Mouse (Mus musculus): ENCODE measurements around the gene Bysl. TPM values are rescaled to one million over a fixed set of nuclear protein-coding genes. Genes with fewer than 3 reads are reported as not detected.

Gene Bysl
- total and polyA plus RNA-seq, 2 experiments from 2014 or later, result 17.4 to 19.9 TPM

- TF ChIP-seq EP300 (IDR thresholded peaks at IDR 0.05; ENCODE audit: low read depth) (no peak), CTCF (IDR thresholded peaks at IDR 0.05; ENCODE audit: low read depth) (no peak)
- WGBS, result 26% methylated on average over 6 of the region's 6 CpGs
- H3K27ac ChIP-seq (ENCODE audit: low read depth), result peak overlapping the region; percentile 94
- no peaks in the 10 kb centered on the region for H3K9me3 ChIP-seq (replicated peaks; ENCODE audit: control insufficient read depth, low read length)
- peaks cover 33% of the 10 kb centered on the region for H3K4me1 ChIP-seq (ENCODE audit: control insufficient read depth, insufficient read depth)
- no peaks in the 10 kb centered on the region for H3K27me3 ChIP-seq (ENCODE audit: control insufficient read depth, insufficient read depth, low read length)
- peak overlapping the region; percentile 92 for H3K4me2 ChIP-seq (ENCODE audit: low read depth, low read length)
- peaks cover 38% of the 10 kb centered on the region for H3K36me3 ChIP-seq (replicated peaks; ENCODE audit: control insufficient read depth, insufficient read depth, low read length)
- peak overlapping the region; percentile 85 for H3K9ac ChIP-seq (replicated peaks; ENCODE audit: low read depth, low read length)
- DNase-seq (ENCODE audit: low spot score), result peak; percentile 23
- peak overlapping the region; percentile 72 for H3K4me3 ChIP-seq (ENCODE audit: low read depth, low read length)
- no peak for ATAC-seq (ENCODE audit: insufficient read depth, low read depth)
Measured at GRCm38 (mm10) chr17:47596162-47596838, 15.0 kb downstream of the Bysl start.

- 2% methylated on average over 20 of the region's 21 CpGs for WGBS
- H3K4me1 ChIP-seq (ENCODE audit: control insufficient read depth, insufficient read depth), result peaks cover 33% of the 10 kb centered on the region
- H3K4me2 ChIP-seq (ENCODE audit: low read depth, low read length), result peak overlapping the region; percentile 92
- peak overlapping the region; percentile 85 for H3K9ac ChIP-seq (replicated peaks; ENCODE audit: low read depth, low read length)
- H3K4me3 ChIP-seq (ENCODE audit: low read depth, low read length), result peak overlapping the region; percentile 72
- ATAC-seq (ENCODE audit: insufficient read depth, low read depth) (peak; percentile 8), DNase-seq (ENCODE audit: low spot score) (peak; percentile 69)
- H3K27me3 ChIP-seq (ENCODE audit: control insufficient read depth, insufficient read depth, low read length), result no peaks in the 10 kb centered on the region
- TF ChIP-seq CTCF (IDR thresholded peaks at IDR 0.05; ENCODE audit: low read depth) (no peak), EP300 (IDR thresholded peaks at IDR 0.05; ENCODE audit: low read depth) (0 out of 2 replicates have a peak, but pooled peaks have one; percentile 35)
- peaks cover 30% of the 10 kb centered on the region for H3K36me3 ChIP-seq (replicated peaks; ENCODE audit: control insufficient read depth, insufficient read depth, low read length)
- no peaks in the 10 kb centered on the region for H3K9me3 ChIP-seq (replicated peaks; ENCODE audit: control insufficient read depth, low read length)
- H3K27ac ChIP-seq (ENCODE audit: low read depth), result peak overlapping the region; percentile 94
Measured at GRCm38 (mm10) chr17:47595248-47596161, 15.8 kb downstream of the Bysl start.

DNA sequence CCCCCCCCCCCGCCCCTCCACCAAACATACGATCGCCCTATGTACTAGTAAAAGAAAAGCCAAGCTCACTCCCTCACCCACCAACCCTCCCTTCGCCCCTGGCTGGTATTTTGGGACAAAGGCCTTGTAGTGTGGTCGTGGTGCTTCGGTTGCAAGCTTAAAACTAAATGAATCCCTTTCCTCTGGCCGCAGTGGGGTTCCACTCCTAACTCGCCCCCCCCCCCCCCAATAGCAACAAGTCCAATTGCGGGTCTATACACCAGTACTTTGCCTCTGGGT, 16.4 kb downstream of the Bysl start:
- peaks cover 24% of the 10 kb centered on the region for H3K36me3 ChIP-seq (replicated peaks; ENCODE audit: control insufficient read depth, insufficient read depth, low read length)
- ATAC-seq (ENCODE audit: insufficient read depth, low read depth), result no peak
- 3% methylated on average over 9 of the region's 9 CpGs for WGBS
- H3K4me1 ChIP-seq (ENCODE audit: control insufficient read depth, insufficient read depth), result peaks cover 33% of the 10 kb centered on the region
- DNase-seq (ENCODE audit: low spot score), result no peak
- H3K4me2 ChIP-seq (ENCODE audit: low read depth, low read length), result peak overlapping the region; percentile 92
- TF ChIP-seq EP300 (IDR thresholded peaks at IDR 0.05; ENCODE audit: low read depth), result no peak
- no peak for TF ChIP-seq CTCF (IDR thresholded peaks at IDR 0.05; ENCODE audit: low read depth)
- peak overlapping the region; percentile 85 for H3K9ac ChIP-seq (replicated peaks; ENCODE audit: low read depth, low read length)
- no peaks in the 10 kb centered on the region for H3K27me3 ChIP-seq (ENCODE audit: control insufficient read depth, insufficient read depth, low read length)
- H3K4me3 ChIP-seq (ENCODE audit: low read depth, low read length), result peak overlapping the region; percentile 72
- H3K27ac ChIP-seq (ENCODE audit: low read depth), result peak overlapping the region; percentile 94
- no peaks in the 10 kb centered on the region for H3K9me3 ChIP-seq (replicated peaks; ENCODE audit: control insufficient read depth, low read length)

DNA sequence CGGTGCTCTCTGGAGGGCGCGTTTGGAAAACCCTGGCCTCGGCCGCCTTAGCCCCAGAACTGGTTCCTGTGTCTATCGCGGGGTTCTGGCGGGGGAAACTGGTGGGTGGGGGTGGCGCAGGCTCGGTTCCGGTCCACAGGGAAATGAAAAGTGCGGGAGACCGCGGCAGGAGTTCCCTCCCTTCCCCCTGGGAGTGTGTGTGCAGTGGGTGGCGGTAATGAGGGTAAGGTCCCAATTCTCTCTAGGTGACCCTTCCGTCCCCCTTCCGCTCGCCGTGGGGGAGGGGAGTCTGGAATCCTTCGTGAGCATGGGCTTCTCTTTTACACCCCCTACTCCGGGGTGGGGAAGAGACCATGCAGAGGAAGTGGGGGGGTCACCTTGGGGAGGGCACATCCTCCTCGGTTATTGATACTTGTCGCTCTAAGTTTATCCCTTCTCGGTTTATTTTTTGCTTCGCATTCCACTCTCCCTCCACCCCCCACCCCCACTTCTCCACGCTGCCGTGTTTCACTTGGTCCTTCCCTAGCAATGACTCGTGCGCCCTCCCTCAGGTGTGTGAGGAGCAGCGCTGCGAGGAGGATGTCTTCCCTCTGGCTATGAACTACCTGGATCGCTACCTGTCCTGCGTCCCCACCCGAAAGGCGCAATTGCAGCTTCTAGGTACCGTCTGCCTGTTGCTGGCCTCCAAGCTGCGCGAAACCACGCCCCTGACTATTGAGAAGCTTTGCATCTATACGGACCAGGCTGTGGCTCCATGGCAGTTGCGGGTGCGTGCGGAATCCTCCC, 16.9 kb downstream of the Bysl start:
- Histone ChIP-seq H3K27ac (ENCODE audit: low read depth) (peak overlapping the region; percentile 94), H3K4me3 (ENCODE audit: low read depth, low read length) (peak overlapping the region; percentile 72), H3K4me2 (ENCODE audit: low read depth, low read length) (peak overlapping the region; percentile 92), H3K4me1 (ENCODE audit: control insufficient read depth, insufficient read depth) (peaks cover 33% of the 10 kb centered on the region), H3K9ac (replicated peaks; ENCODE audit: low read depth, low read length) (peak overlapping the region; percentile 85), H3K27me3 (ENCODE audit: control insufficient read depth, insufficient read depth, low read length) (no peaks in the 10 kb centered on the region), H3K36me3 (replicated peaks; ENCODE audit: control insufficient read depth, insufficient read depth, low read length) (peaks cover 19% of the 10 kb centered on the region), H3K9me3 (replicated peaks; ENCODE audit: control insufficient read depth, low read length) (no peaks in the 10 kb centered on the region)
- ATAC-seq (ENCODE audit: insufficient read depth, low read depth), result no peak
- WGBS, result 1% methylated on average over 43 of the region's 43 CpGs
- TF ChIP-seq CTCF (IDR thresholded peaks at IDR 0.05; ENCODE audit: low read depth), result no peak
- no peak; the same call in 1 of the 2 replicates for TF ChIP-seq EP300 (IDR thresholded peaks at IDR 0.05; ENCODE audit: low read depth)
- DNase-seq (ENCODE audit: low spot score), result peak; percentile 25

DNA sequence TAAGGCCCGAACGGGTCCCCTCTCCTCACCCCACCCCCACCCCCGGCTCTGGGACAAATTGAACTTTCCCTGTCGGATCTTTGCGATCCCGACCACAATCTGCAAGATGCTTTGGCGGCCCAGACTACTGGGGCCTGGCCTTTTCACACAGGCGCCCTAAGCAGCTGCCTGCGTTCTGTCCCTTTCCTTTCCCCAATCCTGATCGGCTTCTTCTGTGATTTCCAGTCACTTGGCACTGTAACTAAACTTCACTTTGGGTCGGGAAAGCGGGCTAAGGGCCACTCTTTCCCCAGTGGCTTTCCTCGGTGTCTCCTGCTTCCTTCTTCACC, 17.5 kb downstream of the Bysl start:
- Histone ChIP-seq H3K36me3 (replicated peaks; ENCODE audit: control insufficient read depth, insufficient read depth, low read length) (peaks cover 14% of the 10 kb centered on the region), H3K27ac (ENCODE audit: low read depth) (peak overlapping the region; percentile 94), H3K9ac (replicated peaks; ENCODE audit: low read depth, low read length) (peak overlapping the region; percentile 85), H3K4me3 (ENCODE audit: low read depth, low read length) (peak overlapping the region; percentile 72), H3K4me1 (ENCODE audit: control insufficient read depth, insufficient read depth) (peaks cover 33% of the 10 kb centered on the region), H3K27me3 (ENCODE audit: control insufficient read depth, insufficient read depth, low read length) (no peaks in the 10 kb centered on the region), H3K4me2 (ENCODE audit: low read depth, low read length) (peak overlapping the region; percentile 92), H3K9me3 (replicated peaks; ENCODE audit: control insufficient read depth, low read length) (no peaks in the 10 kb centered on the region)
- TF ChIP-seq EP300 (IDR thresholded peaks at IDR 0.05; ENCODE audit: low read depth) (no peak), CTCF (IDR thresholded peaks at IDR 0.05; ENCODE audit: low read depth) (no peak)
- DNase-seq (ENCODE audit: low spot score), result no peak
- WGBS, result under 1% methylated on average over 13 of the region's 13 CpGs
- no peak for ATAC-seq (ENCODE audit: insufficient read depth, low read depth)
